Mouse (Mus musculus): ENCODE data around the gene Kctd7.

GRCm38 (mm10) chr5:130120070-130120736 lies 24.5 kb upstream of the Kctd7 start:
- TF ChIP-seq POLR2AphosphoS5 (IDR thresholded peaks at IDR 0.05; ENCODE audit: insufficient replicate concordance, low read depth, low read length) (no peak), CTCF (IDR thresholded peaks at IDR 0.05; ENCODE audit: low read depth, low read length) (no peak)

All from G1E (cell line).